8 mouse cellular contexts compared by ENCODE assay signal in genomic region chr7:122969231-122970032, GRCm38 (mm10). TPM values are rescaled to one million over a fixed set of nuclear protein-coding genes. Genes with fewer than 3 reads are reported as not detected.
A peak's percentile ranks its signal among the peaks of the same experiment; 100 is the strongest.
DNase-seq lines count a peak whose midpoint lies in the region; ATAC-seq and TF ChIP-seq lines count a peak whose summit lies in the region.

No protein-coding gene starts in this region.

- H3K27ac ChIP-seq in heart, embryonic 12.5 days (ENCODE audit: poor library complexity, severe bottlenecking), result peak overlapping the region; percentile 89
- peak overlapping the region; percentile 96 for H3K27ac ChIP-seq in kidney, postnatal 0 days
- peak overlapping the region; percentile 83 for H3K27ac ChIP-seq in liver, embryonic 11.5 days (ENCODE audit: low read depth, low read length)
- H3K27ac ChIP-seq in stomach, embryonic 14.5 days (ENCODE audit: low read length), result peak overlapping the region; percentile 85

- DNase-seq in B cell, adult 2 months, result peak; percentile 98
- DNase-seq in brain, adult 2 months (ENCODE audit: low read depth, low spot score), result peak; percentile 99
- DNase-seq in kidney, postnatal 0 days (ENCODE audit: low spot score), result peak; percentile 94
- peak; percentile 88 for DNase-seq in liver, embryonic 11.5 days (ENCODE audit: low spot score)
- peak; percentile 98 for DNase-seq in naive thymus-derived CD4-positive, alpha-beta T cell, adult 2 months (ENCODE audit: low read depth)

- H3K27me3 ChIP-seq in heart, embryonic 12.5 days (replicated peaks), result no peaks in the 10 kb centered on the region
- H3K27me3 ChIP-seq in kidney, postnatal 0 days (ENCODE audit: insufficient read depth, low read length), result no peaks in the 10 kb centered on the region
- H3K27me3 ChIP-seq in liver, embryonic 11.5 days (replicated peaks; ENCODE audit: control insufficient read depth, insufficient read depth, low read length), result no peaks in the 10 kb centered on the region
- no peaks in the 10 kb centered on the region for H3K27me3 ChIP-seq in stomach, embryonic 14.5 days (ENCODE audit: control insufficient read depth, insufficient read depth, low read length)

- ATAC-seq in erythroblast, adult 5-6 weeks (replicated peaks; ENCODE audit: low FRiP score, poor library complexity, severe bottlenecking), result peak; percentile 93
- ATAC-seq in heart, embryonic 12.5 days (ENCODE audit: insufficient number of reproducible peaks, low FRiP score), result peak; percentile 99
- ATAC-seq in kidney, postnatal 0 days (replicated peaks; ENCODE audit: low FRiP score, low read depth), result peak; percentile 96
- ATAC-seq in liver, embryonic 11.5 days (replicated peaks; ENCODE audit: low FRiP score), result peak; percentile 96
- peak; percentile 97 for ATAC-seq in stomach, embryonic 14.5 days (ENCODE audit: insufficient number of reproducible peaks, insufficient read depth, low FRiP score, low read depth)

- peak; percentile 34 for TF ChIP-seq CTCF in kidney, postnatal 0 days (IDR thresholded peaks at IDR 0.05; ENCODE audit: low read depth)

- under 1% methylated on average over 62 of the region's 62 CpGs for WGBS in heart, embryonic 12.5 days
- WGBS in kidney, postnatal 0 days, result under 1% methylated on average over 57 of the region's 62 CpGs
- 1% methylated on average over 62 of the region's 62 CpGs for WGBS in liver, embryonic 11.5 days
- under 1% methylated on average over 59 of the region's 62 CpGs for WGBS in stomach, embryonic 14.5 days

- peak overlapping the region; percentile 80 for H3K4me2 ChIP-seq in heart, embryonic 12.5 days
- peak overlapping the region; percentile 76 for H3K4me2 ChIP-seq in kidney, postnatal 0 days (ENCODE audit: low read length)
- peak overlapping the region; percentile 96 for H3K4me2 ChIP-seq in liver, embryonic 11.5 days
- peak overlapping the region; percentile 60 for H3K4me2 ChIP-seq in stomach, embryonic 14.5 days (replicated peaks; ENCODE audit: low read depth, low read length)

- H3K4me1 ChIP-seq in heart, embryonic 12.5 days (replicated peaks), result peaks cover 20% of the 10 kb centered on the region
- H3K4me1 ChIP-seq in kidney, postnatal 0 days (replicated peaks; ENCODE audit: insufficient read depth, low read length), result peaks cover 5% of the 10 kb centered on the region
- H3K4me1 ChIP-seq in liver, embryonic 11.5 days (replicated peaks; ENCODE audit: control insufficient read depth, insufficient read depth, low read length), result peaks cover 14% of the 10 kb centered on the region
- H3K4me1 ChIP-seq in stomach, embryonic 14.5 days (ENCODE audit: control insufficient read depth, insufficient read depth, low read length), result peaks cover 17% of the 10 kb centered on the region; the same call in 1 of the 2 replicates

- H3K36me3 ChIP-seq in heart, embryonic 12.5 days, result peaks cover 14% of the 10 kb centered on the region
- H3K36me3 ChIP-seq in kidney, postnatal 0 days (ENCODE audit: insufficient read depth, low read length), result no peaks in the 10 kb centered on the region
- H3K36me3 ChIP-seq in liver, embryonic 11.5 days (ENCODE audit: control insufficient read depth, insufficient read depth, low read length), result peaks cover 3% of the 10 kb centered on the region; the same call in 1 of the 2 replicates
- H3K36me3 ChIP-seq in stomach, embryonic 14.5 days (ENCODE audit: control insufficient read depth, insufficient read depth, low read length), result peaks cover 7% of the 10 kb centered on the region; the same call in 1 of the 2 replicates

- H3K9ac ChIP-seq in heart, embryonic 12.5 days, result peak overlapping the region; percentile 99
- H3K9ac ChIP-seq in kidney, postnatal 0 days (ENCODE audit: low read depth, low read length), result peak overlapping the region; percentile 100
- H3K9ac ChIP-seq in liver, embryonic 11.5 days (ENCODE audit: low read depth, low read length), result peak overlapping the region; percentile 99
- peak overlapping the region; percentile 100 for H3K9ac ChIP-seq in stomach, embryonic 14.5 days (replicated peaks; ENCODE audit: low read depth, low read length)

- H3K4me3 ChIP-seq in heart, embryonic 12.5 days, result peak overlapping the region; percentile 81
- H3K4me3 ChIP-seq in kidney, postnatal 0 days (replicated peaks; ENCODE audit: low read depth, low read length), result peak overlapping the region; percentile 96
- H3K4me3 ChIP-seq in liver, embryonic 11.5 days (ENCODE audit: low read depth, low read length), result peak overlapping the region; percentile 98
- H3K4me3 ChIP-seq in stomach, embryonic 14.5 days (ENCODE audit: low read depth, low read length), result peak overlapping the region; percentile 100

- H3K9me3 ChIP-seq in heart, embryonic 12.5 days (replicated peaks), result no peaks in the 10 kb centered on the region
- H3K9me3 ChIP-seq in kidney, postnatal 0 days (replicated peaks; ENCODE audit: low read length), result no peaks in the 10 kb centered on the region
- H3K9me3 ChIP-seq in liver, embryonic 11.5 days (ENCODE audit: control insufficient read depth, low read length), result no peaks in the 10 kb centered on the region
- no peaks in the 10 kb centered on the region for H3K9me3 ChIP-seq in stomach, embryonic 14.5 days (ENCODE audit: control insufficient read depth, low read depth, low read length)

RNA-seq across cellular contexts. Expression of gene Rbbp6, which starts 3.9 kb away (rescaled TPM):
- total RNA-seq in erythroblast, adult 5-6 weeks (2015; ENCODE audit: low replicate concordance), result 43.8 and 58.1 TPM in 2 replicates
- 27.5 and 29.0 TPM in 2 replicates for total RNA-seq in erythroblast, adult 5-6 weeks (2017; ENCODE audit: low replicate concordance)
- polyA plus RNA-seq in heart, embryonic 12.5 days (2016; fragmentation: Nextera tagmentation; extraction: Ambion mirVana), result 23.5 and 24.3 TPM in 2 replicates
- 24.4 and 25.6 TPM in 2 replicates for polyA plus RNA-seq in kidney, postnatal 0 days (2015; fragmentation: Nextera tagmentation; extraction: Ambion mirVana)
- polyA plus RNA-seq in liver, embryonic 11.5 days (2014; fragmentation: Nextera tagmentation; extraction: Ambion mirVana), result 25.4 and 32.2 TPM in 2 replicates
- 40.3 and 44.7 TPM in 2 replicates for polyA plus RNA-seq in stomach, embryonic 14.5 days (2014; fragmentation: Nextera tagmentation; extraction: Ambion mirVana)

Comparison
In these comparisons a context has a peak if more than half of its experiments do, and no peak if none do; other contexts are left out.
1. Peak in every context shown above with its lines: DNase-seq, ATAC-seq, H3K4me3 ChIP-seq and H3K27ac ChIP-seq.